Mouse (Mus musculus) neural tube, embryonic 10.5 days (tissue): ENCODE results near the gene Smarcc1.

Experiments
- DNase-seq: peaks from one replicate; pipeline ENCODE4 v3.0.0-alpha.2; 2017; ENCODE audit warnings: low spot score; ENCODE audit errors: extremely low spot score

The Smarcc1 gene

DNA sequence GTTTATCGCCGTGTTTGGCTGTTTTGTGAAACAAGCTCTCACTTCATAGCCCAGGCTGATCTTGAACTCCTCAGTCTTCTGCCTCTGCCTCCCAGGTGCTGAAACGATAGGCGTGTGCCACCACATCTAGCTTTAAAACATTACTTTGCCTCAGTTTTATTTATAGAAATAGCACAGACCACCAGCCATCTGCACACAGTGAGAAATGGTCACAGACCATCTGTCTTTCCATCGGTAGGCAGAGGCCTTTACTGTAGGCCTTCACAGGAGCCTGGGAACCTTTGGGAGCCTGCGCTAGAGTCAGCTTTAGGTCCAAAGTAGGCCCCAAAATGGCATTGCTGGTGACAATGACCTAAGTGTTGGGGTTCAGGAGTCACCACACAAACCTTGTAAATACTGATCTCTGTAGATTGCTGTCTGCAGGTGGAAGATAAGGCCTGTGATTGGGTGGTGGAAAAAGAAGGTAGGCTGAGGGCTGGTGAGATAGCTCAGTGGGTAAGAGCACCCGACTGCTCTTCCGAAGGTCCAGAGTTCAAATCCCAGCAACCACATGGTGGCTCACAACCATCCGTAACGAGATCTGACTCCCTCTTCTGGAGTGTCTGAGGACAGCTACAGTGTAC, 166.7 kb downstream of the Smarcc1 start:
- no peak for DNase-seq

DNA sequence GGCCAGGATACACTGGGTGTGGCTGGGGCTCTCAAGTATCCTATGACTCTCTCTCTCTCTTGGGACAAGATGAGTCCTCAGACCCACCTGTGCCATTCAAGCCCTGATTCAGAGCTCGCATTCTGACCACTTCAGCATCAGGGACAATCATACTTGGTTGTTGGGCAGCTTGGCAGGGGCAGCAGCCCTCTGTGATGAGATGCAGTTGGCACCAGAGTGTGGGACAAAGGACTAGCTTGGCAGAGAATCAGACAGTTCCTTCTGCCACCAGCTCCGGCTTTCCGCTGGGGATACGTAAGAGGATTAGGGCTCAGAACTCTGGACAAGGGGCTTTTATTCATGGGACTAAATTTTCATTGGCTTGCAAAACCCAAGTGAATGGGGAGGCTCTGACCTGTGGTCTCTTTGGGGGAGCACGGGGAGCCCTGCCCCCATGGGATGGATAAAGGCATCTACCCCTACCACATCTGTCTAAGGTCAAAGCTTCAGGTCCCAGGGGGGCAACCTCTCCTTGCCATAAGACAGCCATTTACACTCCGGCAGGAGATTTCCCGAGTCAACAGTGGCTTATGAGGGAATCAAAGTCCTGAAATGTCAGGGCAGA, 169.9 kb downstream of the Smarcc1 start:
- DNase-seq = no peak
